Mouse (Mus musculus) olfactory bulb, adult 2 months (tissue): ENCODE data around the gene Rptor. TPM values are rescaled to one million over a fixed set of nuclear protein-coding genes. Genes with fewer than 3 reads are reported as not detected.

ENCODE experiments used
- H3K27ac ChIP-seq: fragments of 200-500 bp; 2 replicates; pipeline ENCODE4 v1.5.1; 2012; ENCODE audit warnings: low read depth, low read length; ENCODE audit not compliant: insufficient read depth
- H3K4me1 ChIP-seq: fragments of 200-500 bp; 2 replicates; pipeline ENCODE4 v1.6.1; 2012; ENCODE audit warnings: low read length; ENCODE audit not compliant: control insufficient read depth, insufficient read depth
- H3K4me3 ChIP-seq: fragments of 200-500 bp; 2 replicates; pipeline ENCODE4 v1.5.1; 2012; ENCODE audit warnings: mild to moderate bottlenecking, low read depth, low read length, moderate library complexity; ENCODE audit not compliant: insufficient read depth
- CTCF ChIP-seq: fragments of 200-500 bp; IDR thresholded peaks from 2 replicates; pipeline ENCODE4 v1.5.1; 2012; ENCODE audit warnings: low read depth, mild to moderate bottlenecking, low read length, moderate library complexity; ENCODE audit not compliant: insufficient read depth
- POLR2A ChIP-seq: fragments of 200-500 bp; IDR thresholded peaks from 2 replicates; pipeline ENCODE4 v1.6.1; 2012; ENCODE audit warnings: mild to moderate bottlenecking, low read depth, low read length, moderate library complexity; ENCODE audit not compliant: insufficient read depth
- WGBS: fragments of 180-500 bp; shearing (Covaris S2); methylation state at CpG from one replicate; pipeline ENCODE4 v1.1.7; 2018; 5-methylcytosine and 5-hydroxymethylcytosine counted together
- polyA plus RNA-seq: library from polyadenylated mRNA; stranded (reverse); fragments of >200 nt; gene quantifications from 2 replicates; pipeline ENCODE4 v1.2.4, GENCODE M21; 2012; ENCODE audit warnings: low replicate concordance; ENCODE audit not compliant: missing spikeins, insufficient read depth, insufficient read length

The Rptor gene
- polyA plus RNA-seq, 1 experiment = 61.2 TPM

DNA sequence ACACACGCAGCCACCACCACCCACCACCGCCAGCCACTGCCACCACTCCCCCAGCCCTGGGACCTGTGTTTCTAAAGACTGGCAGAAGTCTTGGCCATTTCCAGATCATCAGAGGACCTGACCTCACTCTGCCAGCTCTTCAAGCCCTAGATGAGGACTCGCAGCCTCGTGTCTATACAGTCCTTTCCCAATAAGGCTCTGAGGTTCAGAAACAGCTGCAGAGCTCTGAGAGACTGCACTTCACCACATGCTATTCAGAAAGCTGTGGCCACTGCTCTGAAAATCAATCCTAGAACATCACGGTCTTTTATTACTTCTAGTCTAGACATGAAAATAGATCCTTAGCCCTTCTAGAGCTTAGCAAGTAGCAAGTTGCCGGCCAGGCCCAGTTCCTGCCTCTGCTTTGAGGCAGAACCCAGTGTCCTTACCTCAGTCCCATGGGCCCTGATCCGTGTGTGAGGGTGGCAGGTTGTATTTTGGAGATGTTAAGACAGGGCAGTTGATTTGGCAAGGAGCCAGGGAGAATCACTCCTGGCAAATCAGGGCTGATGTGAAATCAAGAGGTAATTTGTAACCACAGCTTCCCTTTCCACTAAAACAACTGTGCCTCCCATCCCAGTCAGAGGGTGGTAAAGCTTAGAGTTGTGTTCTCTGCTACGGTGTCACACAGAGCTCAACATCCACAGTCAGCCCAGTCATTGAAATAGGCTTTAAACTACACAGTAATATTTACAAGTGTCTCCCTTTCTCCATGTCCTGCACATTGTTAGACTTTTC is 260.0 kb downstream of the Rptor start:
- H3K4me3 ChIP-seq = no peak overlapping the region
- no peak for TF ChIP-seq POLR2A
- TF ChIP-seq CTCF = no peak
- whole genome bisulfite sequencing = 74% methylated on average over 8 of the region's 8 CpGs
- peaks cover 19% of the 10 kb centered on the region for H3K4me1 ChIP-seq
- H3K27ac ChIP-seq = no peak overlapping the region

DNA sequence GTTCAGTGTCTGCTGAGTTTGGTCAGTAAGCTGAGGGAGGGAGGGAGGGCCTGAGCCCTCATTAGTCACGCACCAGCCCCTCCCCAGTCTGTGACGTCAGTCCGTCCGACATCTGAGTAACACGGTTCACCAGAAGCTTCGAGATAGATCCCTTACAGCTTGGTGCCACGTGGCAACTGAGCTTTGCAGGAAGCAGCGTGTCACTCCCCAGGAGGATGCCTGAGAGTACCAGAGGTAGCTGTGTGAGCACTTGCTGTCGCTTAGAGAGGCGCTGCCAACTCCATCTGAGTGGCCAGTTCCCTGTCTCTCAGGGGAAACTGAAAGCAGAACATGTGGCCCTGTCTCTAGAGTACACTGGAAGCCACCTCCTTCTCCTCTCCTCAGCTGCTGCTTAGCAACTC is 260.7 kb downstream of the Rptor start:
- Histone ChIP-seq H3K4me1 (peaks cover 19% of the 10 kb centered on the region), H3K27ac (no peak overlapping the region), H3K4me3 (no peak overlapping the region)
- 63% methylated on average over 10 of the region's 10 CpGs for WGBS
- no peak for TF ChIP-seq CTCF
- no peak for TF ChIP-seq POLR2A

DNA sequence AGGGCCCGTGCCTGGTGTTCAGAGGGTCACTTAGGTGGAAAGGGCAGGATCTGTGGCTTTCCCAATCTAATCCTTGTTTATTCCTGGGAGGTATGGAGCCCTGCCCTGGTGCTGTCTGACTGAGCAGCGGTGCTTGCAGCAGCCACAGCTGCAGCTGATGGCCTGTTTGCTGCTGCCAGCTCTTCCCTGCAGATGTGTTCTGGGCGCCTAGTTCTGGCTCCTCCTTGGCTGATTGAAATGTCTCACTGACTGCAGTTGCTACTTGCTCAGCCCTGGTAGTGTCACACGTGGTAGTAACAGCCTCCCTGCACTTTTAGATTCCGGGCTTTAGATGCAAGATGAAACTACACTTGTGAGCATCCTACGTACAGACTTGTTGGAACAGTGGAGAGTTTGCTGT is 264.1 kb downstream of the Rptor start:
- Histone ChIP-seq H3K4me1 (peaks cover 16% of the 10 kb centered on the region), H3K4me3 (no peak overlapping the region), H3K27ac (no peak overlapping the region)
- 80% methylated on average over 6 of the region's 6 CpGs for WGBS
- no peak for TF ChIP-seq CTCF
- no peak for TF ChIP-seq POLR2A

DNA sequence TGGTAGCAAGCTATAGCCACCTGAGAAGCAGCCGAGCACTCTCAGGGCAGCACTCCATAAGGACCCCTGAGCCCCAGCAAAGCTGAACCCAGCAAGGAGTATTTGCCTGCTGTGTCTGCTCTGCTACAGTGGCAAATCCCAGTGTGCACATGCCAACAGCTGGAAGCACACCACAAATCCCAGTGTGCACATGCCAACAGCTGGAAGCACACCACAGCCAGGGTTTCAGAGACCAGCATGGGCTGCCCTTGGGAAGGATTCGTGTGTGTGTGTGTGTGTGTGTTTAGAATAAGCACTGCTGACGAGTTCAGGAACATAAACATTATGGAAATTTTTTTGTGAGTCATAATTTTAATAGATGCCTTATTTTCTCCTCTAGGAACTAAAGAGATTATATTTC is 265.4 kb downstream of the Rptor start:
- Histone ChIP-seq H3K4me3 (no peak overlapping the region), H3K27ac (no peak overlapping the region), H3K4me1 (peaks cover 7% of the 10 kb centered on the region)
- WGBS = 85% methylated on average over 3 of the region's 3 CpGs
- TF ChIP-seq CTCF (no peak), POLR2A (no peak)

DNA sequence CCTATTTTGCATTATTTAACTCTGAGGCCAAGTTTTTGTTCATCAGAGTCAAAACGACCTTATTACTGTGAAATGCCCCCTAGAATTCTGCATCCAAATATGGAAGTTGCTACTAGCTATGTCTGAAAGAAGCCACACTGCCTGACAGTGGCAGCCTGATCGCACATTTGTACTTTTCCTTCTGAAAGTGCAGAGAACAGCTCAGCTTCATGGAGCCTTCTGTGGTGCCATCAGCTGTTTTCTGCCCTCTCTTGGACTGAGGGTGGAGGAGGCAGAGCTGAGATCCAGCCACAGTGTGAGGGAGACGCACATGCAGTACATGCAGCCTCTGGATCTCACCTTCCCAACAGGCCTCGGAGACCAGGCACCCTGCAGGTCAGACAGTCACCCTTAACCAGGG is 265.9 kb downstream of the Rptor start:
- H3K4me1 ChIP-seq = peaks cover 3% of the 10 kb centered on the region; the same call in 1 of the 2 replicates
- WGBS = 76% methylated on average over 4 of the region's 4 CpGs
- H3K4me3 ChIP-seq = no peak overlapping the region
- no peak overlapping the region for H3K27ac ChIP-seq
- no peak for TF ChIP-seq CTCF
- no peak for TF ChIP-seq POLR2A

DNA sequence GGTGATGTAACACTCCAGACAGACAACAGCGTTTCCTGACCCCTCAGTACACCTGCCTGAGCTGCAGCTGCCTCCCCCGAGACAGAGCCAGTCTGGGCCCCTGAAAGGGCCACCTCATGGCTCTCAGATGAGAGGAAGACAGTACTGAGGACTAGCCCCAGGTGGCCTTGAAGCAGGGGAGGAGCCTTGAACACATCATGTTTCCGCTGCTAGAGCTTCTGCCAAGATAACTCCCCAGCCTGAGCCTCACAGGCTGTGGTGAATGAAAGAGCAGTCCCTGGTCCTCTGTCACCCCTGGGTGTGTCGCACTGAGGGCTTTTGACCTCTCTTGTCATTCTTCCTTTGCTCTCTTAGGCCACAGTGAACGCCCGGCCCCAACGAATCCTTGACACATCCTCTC is 268.4 kb downstream of the Rptor start:
- Histone ChIP-seq H3K4me1 (peaks cover 3% of the 10 kb centered on the region; the same call in 1 of the 2 replicates), H3K4me3 (no peak overlapping the region), H3K27ac (no peak overlapping the region)
- WGBS = 94% methylated on average over 7 of the region's 7 CpGs
- TF ChIP-seq POLR2A (no peak), CTCF (no peak)

DNA sequence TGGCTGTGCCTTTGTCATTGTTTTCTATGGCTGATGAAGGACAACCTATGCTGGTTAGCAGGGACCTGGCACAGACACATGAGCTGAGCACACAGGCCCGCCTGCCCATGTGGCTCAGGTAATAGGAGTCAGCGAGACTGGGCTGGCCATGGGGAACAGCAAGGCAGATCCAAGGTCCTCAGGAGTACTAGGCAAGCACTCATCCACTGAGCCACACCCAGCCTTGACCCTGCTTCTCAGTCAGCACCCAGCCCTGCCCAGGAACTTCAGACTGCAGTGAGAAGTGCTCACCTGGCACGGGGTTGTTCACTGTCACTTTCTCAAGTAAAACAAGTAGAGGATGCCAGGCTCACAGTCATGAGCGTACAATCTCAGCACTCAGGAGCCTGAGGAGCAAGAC is 270.9 kb downstream of the Rptor start:
- no peak overlapping the region for H3K27ac ChIP-seq
- 94% methylated on average over 4 of the region's 4 CpGs for WGBS
- TF ChIP-seq POLR2A = no peak
- no peak for TF ChIP-seq CTCF
- H3K4me1 ChIP-seq = peaks cover 2% of the 10 kb centered on the region; the same call in 1 of the 2 replicates
- no peak overlapping the region for H3K4me3 ChIP-seq

DNA sequence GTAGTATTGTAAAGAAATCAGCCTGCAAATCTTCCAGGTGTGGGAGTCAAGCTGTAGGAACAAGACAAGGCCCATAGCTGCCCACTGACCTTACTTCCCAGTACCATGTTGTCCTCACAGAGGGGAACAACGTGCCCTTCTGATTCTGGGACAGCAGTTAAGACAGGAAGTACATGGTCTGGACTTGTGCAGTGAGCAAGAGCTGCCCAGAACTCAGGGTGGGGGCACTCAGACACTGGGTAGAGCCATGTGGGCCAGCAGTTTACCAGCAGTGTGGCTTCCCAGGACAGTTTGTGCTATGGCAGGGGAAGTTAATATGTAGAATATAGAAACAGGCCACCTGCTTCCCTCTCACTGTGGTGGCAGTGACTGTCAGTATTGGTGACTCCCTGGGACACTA is 272.1 kb downstream of the Rptor start:
- 90% methylated on average over 1 of the region's 1 CpGs for WGBS
- TF ChIP-seq POLR2A (no peak), CTCF (no peak)
- no peaks in the 10 kb centered on the region for H3K4me1 ChIP-seq

DNA sequence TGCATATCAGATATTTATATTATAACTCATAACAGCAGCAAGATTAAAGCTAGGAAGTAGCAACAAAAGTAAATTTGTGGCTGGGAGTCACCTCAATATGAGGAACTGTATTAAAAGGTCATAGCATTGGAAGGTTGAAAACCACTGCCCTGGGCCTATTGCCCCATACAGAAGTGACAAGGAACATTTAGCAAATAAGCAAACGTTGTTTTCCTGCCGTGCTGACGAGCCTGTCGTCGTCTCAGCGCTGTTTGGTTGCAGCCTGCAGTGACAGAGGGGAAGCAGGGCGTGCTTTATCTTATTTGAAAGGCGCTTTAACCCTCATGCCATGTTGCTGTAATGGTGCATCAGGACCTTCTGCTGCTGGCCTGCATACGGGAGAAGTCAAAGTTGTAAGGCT is 273.0 kb downstream of the Rptor start:
- Histone ChIP-seq H3K4me3 (no peak overlapping the region), H3K4me1 (no peaks in the 10 kb centered on the region), H3K27ac (no peak overlapping the region)
- WGBS = 88% methylated on average over 9 of the region's 9 CpGs
- TF ChIP-seq POLR2A (no peak), CTCF (no peak)

More for the DNA sequence above, 272.1 kb downstream of the Rptor start:
- no peak overlapping the region for H3K27ac ChIP-seq
- no peak overlapping the region for H3K4me3 ChIP-seq
